Mouse (Mus musculus): Measurements from ENCODE around the gene Gyg.
A peak's percentile ranks its signal among the peaks of the same experiment; 100 is the strongest.
"Not testable (repeated sequence)": the region's sequence is repeated elsewhere in the genome, so short reads cannot be mapped to it uniquely, and the experiment has no call there.

Gene Gyg

DNA sequence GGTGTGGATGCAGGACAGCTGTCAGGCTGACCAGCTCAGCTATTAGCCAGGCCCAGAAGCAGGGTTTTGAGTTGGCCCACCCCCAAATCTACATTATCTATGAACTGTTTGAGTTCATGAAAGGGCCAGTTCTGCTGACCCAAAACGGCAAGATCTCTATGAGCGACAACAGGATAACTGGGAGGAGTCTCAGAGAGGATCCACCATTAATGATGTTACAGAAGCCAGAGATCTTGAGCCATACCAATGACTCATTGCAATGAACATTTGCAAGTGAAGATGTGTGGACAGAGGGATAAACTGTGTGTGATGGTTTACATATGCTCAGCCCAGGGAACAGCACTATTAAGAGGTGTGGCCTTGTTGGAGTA lies 23.8 kb downstream of the Gyg start:
- DNase-seq (ENCODE audit: low read depth, low spot score): no peak

DNA sequence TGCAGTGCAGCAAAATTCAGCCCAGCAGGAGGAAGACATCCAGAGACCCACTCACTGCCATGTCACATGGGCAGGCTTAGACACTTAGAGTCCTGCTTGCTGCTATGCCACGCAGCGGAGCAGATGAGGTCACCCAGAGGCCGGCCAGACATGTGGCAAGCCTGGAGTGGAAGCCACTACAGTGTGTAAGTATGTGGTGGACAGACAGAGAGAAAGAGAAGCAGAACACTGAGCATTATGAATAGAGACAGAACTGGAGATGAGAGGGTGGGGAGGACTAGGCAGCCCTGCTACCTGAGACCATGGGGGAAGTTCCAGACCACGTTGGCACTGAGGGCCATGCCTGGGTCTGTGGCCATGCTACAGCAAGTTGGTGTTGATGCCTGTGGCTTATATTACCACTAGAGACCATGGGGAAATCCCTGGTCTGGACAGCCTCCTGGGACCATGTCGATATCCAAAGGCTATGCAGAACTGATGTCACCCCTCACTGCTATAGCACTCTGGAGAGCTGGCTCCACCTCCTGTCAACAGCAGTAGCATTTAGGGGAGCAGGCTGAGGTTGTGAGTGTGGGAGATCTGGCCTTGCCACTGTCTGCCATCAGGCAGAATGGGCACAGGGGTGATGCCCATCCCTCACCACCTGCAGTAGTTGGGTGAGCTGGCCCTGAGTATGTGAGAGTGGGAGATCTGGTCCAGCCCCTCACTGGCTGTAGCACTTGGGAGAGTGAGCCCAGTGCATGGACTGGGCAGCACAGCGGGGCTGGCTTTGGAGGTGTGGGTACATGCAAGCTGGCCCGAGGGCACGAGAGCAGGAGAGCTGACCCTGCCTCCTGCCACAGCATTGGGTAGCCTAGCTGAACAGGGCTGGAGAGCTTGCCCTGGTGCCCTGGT lies 24.4 kb downstream of the Gyg start:
- no peak for DNase-seq (ENCODE audit: low read depth, low spot score)

DNA sequence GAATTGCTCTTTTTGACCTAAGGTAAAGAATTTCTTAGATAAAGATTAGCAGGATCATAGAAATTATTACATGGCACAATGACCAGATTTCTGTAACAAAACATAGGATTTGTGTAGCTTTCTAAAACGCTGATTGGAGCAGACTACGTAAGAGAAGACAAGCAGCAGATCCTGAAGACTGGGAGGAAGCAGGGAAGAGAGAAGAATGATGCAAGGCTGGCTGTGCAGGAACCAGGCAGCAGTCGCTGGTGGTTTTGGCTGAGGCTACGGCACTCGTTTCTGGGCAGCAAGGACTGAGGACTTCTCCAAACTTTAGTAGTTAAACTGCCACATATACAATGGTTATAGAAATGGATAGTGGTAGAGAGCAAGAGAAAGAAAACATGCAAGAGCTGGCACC lies 25.6 kb downstream of the Gyg start:
- DNase-seq (ENCODE audit: low read depth, low spot score): no peak

DNA sequence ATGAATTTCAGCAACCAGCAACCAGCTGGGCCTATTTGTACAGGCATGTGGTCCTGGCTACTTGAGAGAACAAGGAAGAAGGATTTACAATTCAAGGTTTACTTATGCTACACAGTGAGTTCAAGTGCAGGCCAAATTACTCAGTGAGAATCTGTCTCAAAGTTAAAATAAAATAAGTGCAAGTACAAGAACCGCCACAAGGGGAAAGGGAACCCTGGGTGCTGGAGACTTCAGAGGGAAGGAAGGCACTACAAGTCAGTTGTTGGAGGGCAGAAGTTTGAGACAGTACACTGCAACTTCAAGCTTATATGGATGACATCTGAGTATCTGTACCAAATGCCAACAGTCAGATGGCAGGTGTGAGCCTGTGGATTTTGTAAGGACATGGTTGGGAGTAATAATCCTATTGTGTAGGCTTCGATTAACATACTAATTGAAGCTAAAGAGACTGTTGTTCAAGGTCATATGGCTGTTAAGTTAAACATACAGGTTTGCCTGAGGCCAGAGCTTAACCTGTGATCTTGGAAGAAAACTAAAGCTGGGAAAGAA lies 28.0 kb downstream of the Gyg start:
- DNase-seq (ENCODE audit: low read depth, low spot score): no peak

DNA sequence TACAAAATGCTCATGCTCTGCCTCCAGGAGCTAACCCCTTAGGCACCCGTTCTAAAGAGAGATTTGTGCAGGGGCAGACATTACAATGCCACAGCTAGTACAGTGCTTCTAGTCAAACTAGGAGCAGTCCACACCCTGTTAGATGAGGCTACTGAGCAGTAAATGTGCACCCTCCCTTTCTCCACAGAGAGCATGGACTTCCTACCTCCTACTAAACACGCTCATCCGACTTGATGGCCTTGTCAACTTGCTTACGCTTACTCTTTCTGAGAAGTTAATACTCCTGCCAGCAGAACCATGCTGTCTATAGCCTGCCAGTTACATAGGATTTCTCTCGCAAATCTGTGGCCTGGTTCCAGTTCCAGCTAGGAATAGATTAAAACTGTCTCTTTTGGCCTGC lies 29.5 kb downstream of the Gyg start:
- no peak for DNase-seq (ENCODE audit: low read depth, low spot score)

DNA sequence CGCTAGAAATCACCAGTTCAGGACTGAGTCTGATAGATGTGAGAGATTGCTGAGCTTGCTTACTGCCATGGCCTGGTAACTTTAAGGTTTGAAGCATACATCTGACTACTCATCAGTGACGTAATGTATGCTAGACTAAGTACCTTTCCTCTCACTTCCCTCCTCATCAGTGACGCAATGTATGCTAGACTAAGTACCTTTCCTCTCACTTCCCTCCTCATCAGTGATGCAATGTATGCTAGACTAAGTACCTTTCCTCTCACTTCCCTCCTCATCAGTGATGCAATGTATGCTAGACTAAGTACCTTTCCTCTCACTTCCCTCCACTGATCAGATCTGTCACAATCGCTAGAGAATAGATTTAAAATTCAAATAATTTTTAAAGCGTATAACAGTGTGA lies 33.5 kb downstream of the Gyg start:
- DNase-seq (ENCODE audit: low read depth, low spot score): not testable (repeated sequence)

DNA sequence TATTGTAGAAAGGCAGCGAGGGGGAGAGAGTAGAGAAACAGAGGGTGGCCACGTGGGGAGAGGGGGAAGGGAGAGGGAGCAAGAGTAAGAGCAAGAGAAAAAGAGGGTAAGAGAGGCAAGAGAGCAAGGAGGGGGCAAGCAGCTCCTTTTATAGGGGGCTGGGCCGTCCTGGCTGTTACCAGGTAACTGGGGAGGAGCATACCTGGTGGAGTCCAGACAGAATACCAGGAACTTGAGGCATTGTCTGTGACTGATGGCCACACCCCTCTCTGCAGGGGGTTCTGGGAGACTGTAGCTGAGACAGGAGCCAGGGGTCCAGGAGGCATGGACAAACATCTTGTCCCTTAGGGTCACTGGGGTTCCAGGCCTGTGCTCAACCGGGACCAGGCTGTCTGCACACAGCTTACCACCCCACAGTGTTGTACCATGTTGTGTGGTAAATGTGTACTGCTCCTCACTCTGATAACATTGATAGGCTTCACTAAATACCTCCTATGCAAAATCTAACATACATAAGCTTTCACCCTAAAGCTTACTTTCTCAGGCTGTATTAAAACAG lies 35.4 kb downstream of the Gyg start:
- DNase-seq (ENCODE audit: low read depth, low spot score): no peak

DNA sequence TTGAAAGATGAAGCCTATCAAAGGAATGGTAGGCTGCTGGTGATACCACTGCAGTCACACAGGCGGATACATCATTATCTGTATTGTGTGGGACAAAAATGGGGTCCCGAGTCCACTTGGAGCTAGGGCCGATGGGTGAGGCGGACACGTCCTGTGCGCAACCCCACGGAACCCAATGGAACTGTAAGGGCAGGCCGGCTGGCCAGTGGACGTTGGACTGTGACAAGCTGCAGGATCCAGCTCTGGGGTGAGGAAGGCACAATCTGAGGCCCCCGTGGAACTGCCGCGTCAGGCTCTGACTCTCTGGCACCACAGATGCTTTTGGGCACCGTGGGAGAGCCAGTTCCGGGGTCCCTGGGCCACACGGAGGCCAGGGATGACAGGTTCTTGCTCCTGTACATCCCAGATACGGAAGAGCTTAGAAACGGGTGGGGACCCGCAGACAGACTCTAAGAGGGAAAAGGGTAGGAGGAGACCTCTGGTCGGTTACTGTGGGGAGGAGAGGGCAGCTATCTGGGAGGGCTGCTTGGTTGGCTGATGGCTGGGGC lies 36.0 kb downstream of the Gyg start:
- no peak for DNase-seq (ENCODE audit: low read depth, low spot score)

DNA sequence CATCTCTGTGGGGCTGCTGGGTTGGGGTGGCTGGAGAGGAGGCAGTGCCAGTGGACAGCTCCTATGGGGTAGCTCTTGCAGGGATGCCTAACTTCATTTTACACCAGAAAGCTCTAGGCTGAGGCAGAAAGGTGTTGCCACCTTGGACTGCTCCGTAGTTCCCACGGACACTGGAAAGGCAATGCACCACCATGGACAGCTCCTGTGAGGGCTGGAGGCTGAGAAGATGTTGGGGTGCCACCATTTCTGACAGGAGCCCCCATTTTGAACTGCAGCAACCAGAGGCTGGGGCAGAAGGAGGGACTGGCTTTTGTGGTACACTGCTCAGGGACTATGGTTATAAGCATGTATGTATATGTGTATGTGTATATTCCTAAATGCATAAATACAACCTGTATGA lies 43.2 kb downstream of the Gyg start:
- DNase-seq (ENCODE audit: low read depth, low spot score): no peak

DNA sequence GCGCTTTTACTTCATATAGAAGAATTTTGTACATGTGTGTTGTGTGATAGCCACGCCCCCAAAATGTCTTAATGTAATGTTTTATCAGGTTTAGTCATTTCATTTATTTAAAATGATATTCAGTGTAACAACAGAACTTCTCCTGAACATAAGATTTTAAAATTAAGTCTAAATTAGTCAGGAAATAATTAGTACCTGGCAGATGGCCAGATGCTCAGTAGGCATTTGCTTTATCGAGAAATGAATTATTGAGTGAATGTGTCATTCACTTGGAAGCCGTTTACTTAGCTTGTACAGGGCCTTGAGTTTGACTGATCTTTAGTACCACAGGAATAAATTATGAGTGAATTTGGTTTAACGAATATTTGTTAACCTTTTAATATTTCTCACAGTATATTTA lies 46.2 kb downstream of the Gyg start:
- no peak for DNase-seq (ENCODE audit: low read depth, low spot score)

DNA sequence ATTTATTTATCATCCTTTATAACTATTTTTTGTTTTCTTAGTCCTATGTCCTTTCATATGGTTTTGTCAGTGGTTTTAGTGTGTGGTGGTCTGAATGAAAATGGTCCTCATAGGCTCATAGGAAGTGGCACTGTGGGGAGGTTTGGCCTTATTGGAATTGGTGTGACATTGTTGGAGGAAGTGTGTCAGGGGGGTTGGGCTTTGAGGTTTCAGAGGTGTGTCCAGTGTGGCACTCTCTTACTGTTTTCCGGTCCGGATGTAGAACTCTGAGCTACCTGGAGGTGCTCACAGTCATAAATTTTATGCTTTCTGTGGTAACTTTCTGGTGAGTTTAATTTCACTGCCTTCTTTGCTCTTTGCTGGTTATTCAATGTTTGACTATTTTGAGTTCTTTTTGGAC lies 50.3 kb downstream of the Gyg start:
- DNase-seq (ENCODE audit: low read depth, low spot score): peak; percentile 77

DNA sequence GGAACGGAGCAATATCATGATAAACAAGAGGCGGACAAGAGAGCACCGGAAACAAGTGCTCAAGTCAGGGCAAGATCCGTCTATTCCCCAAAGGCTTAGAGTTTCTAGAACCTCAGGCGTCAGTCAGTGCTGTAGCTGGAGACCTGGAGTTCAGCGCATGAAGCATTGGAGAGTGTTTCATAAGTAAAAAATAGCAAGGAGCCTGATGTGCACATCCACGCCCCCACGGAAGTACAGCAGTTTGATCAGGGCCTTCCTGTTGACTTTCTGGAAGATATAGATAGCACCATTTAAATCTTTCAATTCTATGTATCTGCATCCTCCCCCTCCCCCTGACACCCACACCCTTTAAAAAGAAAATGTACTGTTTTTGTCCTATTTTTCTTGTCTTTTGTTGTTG lies 50.8 kb downstream of the Gyg start:
- peak; percentile 36 for DNase-seq (ENCODE audit: low read depth, low spot score)

DNA sequence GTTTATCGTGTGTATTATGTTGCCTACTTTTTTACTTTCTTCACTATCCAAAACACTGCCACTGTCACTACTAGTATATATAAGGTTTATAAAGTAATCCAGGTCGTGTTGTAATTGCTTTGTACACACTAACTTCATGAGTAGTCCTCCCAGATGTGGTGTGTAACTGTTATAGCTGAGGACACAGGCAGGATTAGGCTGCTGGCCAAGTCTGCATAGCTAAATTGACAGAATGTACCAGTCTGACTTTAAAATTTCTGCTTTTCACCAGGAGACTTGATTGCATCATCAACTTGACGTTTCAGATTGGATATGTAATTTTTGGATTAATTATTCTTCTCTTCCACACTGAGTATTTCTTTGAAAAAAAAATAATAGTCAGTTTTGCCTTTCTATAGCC lies 51.3 kb downstream of the Gyg start:
- DNase-seq (ENCODE audit: low read depth, low spot score): no peak

DNA sequence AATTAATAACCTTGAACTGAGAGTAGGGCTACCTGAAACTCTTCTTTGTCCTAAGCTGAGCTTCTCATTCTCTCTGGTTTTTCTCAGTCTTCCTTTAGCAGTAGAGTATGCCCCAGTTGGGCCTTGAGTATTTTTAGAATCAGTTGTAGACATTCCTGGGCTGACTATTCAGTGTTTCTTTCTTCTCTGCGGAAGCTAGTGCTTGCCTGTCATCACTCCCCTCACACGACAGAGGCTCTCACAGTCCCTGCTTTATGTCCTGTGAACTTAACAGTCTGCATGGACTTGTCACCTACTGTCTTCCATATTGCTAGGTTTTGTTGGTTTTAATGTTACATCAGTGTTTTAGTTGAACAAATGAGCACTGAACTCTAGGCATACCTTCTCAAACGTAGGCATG lies 73.0 kb downstream of the Gyg start:
- no peak for DNase-seq (ENCODE audit: low read depth, low spot score)

DNA sequence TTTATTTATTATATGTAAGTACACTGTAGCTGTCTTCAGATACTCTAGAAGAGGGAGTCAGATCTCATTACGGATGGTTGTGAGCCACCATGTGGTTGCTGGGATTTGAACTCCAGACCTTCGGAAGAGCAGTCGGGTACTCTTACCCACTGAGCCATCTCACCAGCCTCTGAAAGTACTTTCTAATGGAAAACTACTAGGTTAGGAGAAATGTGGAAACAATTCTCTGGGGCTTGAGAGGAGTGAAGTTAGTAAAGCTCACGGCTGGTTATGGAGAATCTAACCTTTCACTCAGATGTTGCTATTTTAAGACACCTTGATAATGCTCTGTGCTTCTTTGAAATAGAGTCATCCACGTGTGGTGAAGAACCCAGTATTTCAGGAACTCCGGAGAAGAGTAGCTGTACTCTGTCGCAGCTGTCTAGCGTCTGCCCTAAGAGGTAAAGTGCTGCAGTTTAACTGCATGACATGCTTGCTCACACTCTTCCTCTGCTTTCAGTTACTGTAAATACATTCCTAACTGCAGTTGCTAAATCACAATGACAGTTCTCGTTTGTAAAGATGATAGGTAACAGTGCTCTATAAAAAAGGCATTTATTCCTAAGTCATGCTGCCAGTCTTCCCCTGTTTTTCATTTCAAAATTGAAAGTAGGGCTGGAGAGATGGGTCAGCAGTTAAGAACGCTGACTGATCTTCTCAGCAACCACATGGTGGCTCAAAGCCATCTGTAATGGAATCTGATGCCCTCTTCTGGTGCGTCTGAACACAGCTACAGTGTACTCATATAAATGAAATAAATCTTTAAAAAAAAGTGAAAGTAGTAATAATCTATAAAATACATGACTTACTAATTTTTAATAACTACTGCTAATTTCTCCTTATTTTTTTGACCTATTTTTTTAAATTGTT lies 78.7 kb downstream of the Gyg start:
- DNase-seq (ENCODE audit: low read depth, low spot score): no peak

All from CD4-positive helper T cell, adult 2 months (primary cell).